Mouse (Mus musculus) adipocyte (in vitro differentiated cells): ENCODE data around the gene Nat8f7.
A peak's percentile ranks its signal among the peaks of the same experiment; 100 is the strongest.
"Not testable (repeated sequence)": the region's sequence is repeated elsewhere in the genome, so short reads cannot be mapped to it uniquely, and the experiment has no call there.

Experiments
- DNase-seq: peaks from one replicate; pipeline ENCODE4 v3.0.0-alpha.2; 2016; ENCODE audit warnings: low spot score

Gene Nat8f7

DNA sequence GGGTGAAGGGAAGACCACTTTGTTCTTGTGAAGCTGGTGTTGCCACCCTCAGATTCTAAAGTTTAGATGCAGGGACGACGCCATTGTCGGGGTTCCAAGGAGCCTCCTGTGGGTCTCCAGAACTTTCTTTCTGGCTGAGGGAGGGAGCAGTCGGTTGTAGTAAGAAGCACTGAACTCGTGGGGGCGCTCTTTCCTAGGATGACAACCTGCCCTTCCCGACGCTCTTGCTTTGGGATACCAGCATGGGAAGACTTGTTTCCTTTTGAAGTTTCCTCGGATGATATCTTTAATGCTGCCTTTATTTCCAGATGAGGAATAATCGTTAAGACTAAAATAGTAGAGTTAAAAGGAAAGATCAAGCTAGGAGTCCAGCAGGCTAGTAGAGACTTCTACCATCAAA is at the start of gene Nat8f7:
Nat8f7 (minus strand) TSS at position 101 of the 400 bp plus-strand sequence.
- DNase-seq = peak; percentile 57

GRCm38 (mm10) chr6:85762678-85763077 is 49.7 kb upstream of the Nat8f7 start:
- DNase-seq = not testable (repeated sequence)

GRCm38 (mm10) chr6:85755705-85756249 is 42.8 kb upstream of the Nat8f7 start:
- peak; percentile 53 for DNase-seq

DNA sequence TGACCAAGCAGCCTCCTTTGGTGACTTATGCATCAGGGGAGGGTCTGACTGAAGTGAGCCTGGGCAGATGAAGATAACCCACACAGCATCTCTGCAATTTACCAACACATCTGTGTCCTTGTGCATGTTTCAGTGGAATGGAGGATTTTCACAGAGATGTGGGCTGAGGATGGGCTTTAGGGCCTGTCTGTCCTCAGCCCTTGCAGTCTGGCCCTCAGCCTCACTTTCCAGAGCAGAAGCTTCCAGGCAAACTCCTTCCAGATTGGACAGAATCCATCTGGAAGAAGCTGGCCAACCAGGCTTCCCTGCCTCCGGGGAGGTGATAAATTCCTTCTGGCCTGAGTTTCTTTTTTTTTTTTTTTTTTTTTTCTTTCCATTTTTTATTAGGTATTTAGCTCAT is 3.4 kb downstream of the Nat8f7 start:
- DNase-seq = not testable (repeated sequence)

DNA sequence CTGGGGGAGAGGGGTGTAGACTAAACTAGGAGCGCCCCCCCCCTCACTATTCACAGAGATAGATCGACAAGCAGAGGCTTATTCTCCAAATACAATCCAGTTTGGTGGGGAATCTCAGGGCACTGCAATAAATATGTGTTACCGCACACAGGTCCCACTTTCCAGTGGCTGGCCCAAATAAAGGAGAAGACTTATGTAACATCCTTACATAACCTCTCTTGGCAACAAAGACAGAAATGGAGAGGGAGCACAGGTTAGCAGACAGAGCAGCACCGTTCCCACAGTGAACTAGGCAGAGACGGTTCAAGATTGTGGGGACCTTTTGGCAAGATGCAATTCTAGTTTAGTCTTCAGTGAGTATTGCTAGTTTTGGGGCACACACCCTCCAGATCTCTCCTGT is 3.8 kb downstream of the Nat8f7 start:
- not testable (repeated sequence) for DNase-seq

- peak; percentile 95 for DNase-seq
Observed at GRCm38 (mm10) chr6:85701943-85702342, 11.1 kb downstream of the Nat8f7 start.
